Mouse (Mus musculus) liver, embryonic 14.5 days (tissue): ENCODE data around the gene Gm20431.

Source experiments
- CTCF ChIP-seq: IDR thresholded peaks from 2 replicates; pipeline ENCODE4 v1.5.1; 2016; ENCODE audit warnings: antibody characterized with exemption, low read depth, control low read depth
- EP300 ChIP-seq: IDR thresholded peaks from 2 replicates; pipeline ENCODE4 v1.6.1; 2016; ENCODE audit warnings: antibody characterized with exemption, low read depth

- no peak for TF ChIP-seq EP300
- TF ChIP-seq CTCF, result no peak
These were observed 36.6 kb upstream of the Gm20431 start for GRCm38 (mm10) chr2:167697902-167698301.
